Mouse (Mus musculus) embryonic fibroblast, embryonic 13.5 days (primary cell): ENCODE measurements around the gene Mgat3. TPM values are rescaled to one million over a fixed set of nuclear protein-coding genes. Genes with fewer than 3 reads are reported as not detected.
A peak's percentile ranks its signal among the peaks of the same experiment; 100 is the strongest.

ENCODE experiments used
- H3K27ac ChIP-seq: 2 replicates; pipeline ENCODE4 v1.5.1; 2012; ENCODE audit warnings: low read length, control low read depth, inconsistent platforms; ENCODE audit not compliant: insufficient read depth
- H3K4me1 ChIP-seq: 2 replicates; pipeline ENCODE4 v1.6.1; 2011; ENCODE audit warnings: low read length; ENCODE audit not compliant: control insufficient read depth, insufficient read depth
- H3K4me3 ChIP-seq: 2 replicates; pipeline ENCODE4 v1.5.1; 2011; ENCODE audit warnings: mild to moderate bottlenecking, control low read depth, low read length; ENCODE audit not compliant: insufficient read depth
- CTCF ChIP-seq: IDR thresholded peaks from 2 replicates; pipeline ENCODE4 v1.5.1; 2011; ENCODE audit warnings: mild to moderate bottlenecking, control low read depth, low read length, moderate library complexity, borderline replicate concordance; ENCODE audit not compliant: insufficient read depth
- POLR2A ChIP-seq: IDR thresholded peaks from 2 replicates; pipeline ENCODE4 v1.6.1; 2011; ENCODE audit warnings: low read depth, mild to moderate bottlenecking, control low read depth, low read length, moderate library complexity
- polyA plus RNA-seq: library from polyadenylated mRNA; stranded (reverse); fragments of >200 nt; gene quantifications from 2 replicates; pipeline ENCODE4 v1.2.4, GENCODE M21; 2011; ENCODE audit warnings: low read depth; ENCODE audit not compliant: missing spikeins, insufficient read length

Mgat3 gene
- polyA plus RNA-seq, 1 experiment: 12.4 TPM

GRCm38 (mm10) chr15:80134450-80134847 is 39.1 kb upstream of the Mgat3 start:
- no peak overlapping the region for H3K27ac ChIP-seq
- H3K4me3 ChIP-seq: peak overlapping the region; percentile 69
- peaks cover 13% of the 10 kb centered on the region for H3K4me1 ChIP-seq
- TF ChIP-seq POLR2A: no peak
- TF ChIP-seq CTCF: no peak

- no peak overlapping the region for H3K27ac ChIP-seq
- no peak overlapping the region for H3K4me3 ChIP-seq
- peaks cover 13% of the 10 kb centered on the region for H3K4me1 ChIP-seq
- no peak for TF ChIP-seq POLR2A
These were observed 38.0 kb upstream of the Mgat3 start for GRCm38 (mm10) chr15:80135499-80135898.

- Histone ChIP-seq H3K27ac (no peak overlapping the region), H3K4me3 (no peak overlapping the region), H3K4me1 (peaks cover 13% of the 10 kb centered on the region)
- no peak for TF ChIP-seq CTCF
- no peak for TF ChIP-seq POLR2A
These were observed 36.9 kb upstream of the Mgat3 start for GRCm38 (mm10) chr15:80136645-80137044.

GRCm38 (mm10) chr15:80137945-80138791 is 35.4 kb upstream of the Mgat3 start:
- TF ChIP-seq POLR2A: no peak
- TF ChIP-seq CTCF: no peak
- peak overlapping the region; percentile 82 for H3K27ac ChIP-seq
- H3K4me3 ChIP-seq: no peak overlapping the region
- H3K4me1 ChIP-seq: peaks cover 13% of the 10 kb centered on the region

GRCm38 (mm10) chr15:80140302-80140701 is 33.2 kb upstream of the Mgat3 start:
- TF ChIP-seq CTCF (no peak), POLR2A (no peak)
- H3K27ac ChIP-seq: no peak overlapping the region

GRCm38 (mm10) chr15:80140878-80141277 is 32.6 kb upstream of the Mgat3 start:
- H3K27ac ChIP-seq: no peak overlapping the region
- H3K4me1 ChIP-seq: peaks cover 13% of the 10 kb centered on the region
- H3K4me3 ChIP-seq: no peak overlapping the region
- TF ChIP-seq POLR2A: no peak
- TF ChIP-seq CTCF: no peak

More at GRCm38 (mm10) chr15:80140302-80140701, 33.2 kb upstream of the Mgat3 start:
- Histone ChIP-seq H3K4me1 (peaks cover 13% of the 10 kb centered on the region), H3K4me3 (no peak overlapping the region)

- Histone ChIP-seq H3K4me3 (no peak overlapping the region), H3K27ac (no peak overlapping the region), H3K4me1 (peaks cover 10% of the 10 kb centered on the region)
- TF ChIP-seq CTCF (no peak), POLR2A (no peak)
These were observed 31.4 kb upstream of the Mgat3 start for GRCm38 (mm10) chr15:80142130-80142529.

GRCm38 (mm10) chr15:80143760-80144159 is 29.8 kb upstream of the Mgat3 start:
- TF ChIP-seq CTCF: no peak
- no peak for TF ChIP-seq POLR2A
- Histone ChIP-seq H3K4me1 (peaks cover 2% of the 10 kb centered on the region; the same call in 1 of the 2 replicates), H3K4me3 (no peak overlapping the region), H3K27ac (no peak overlapping the region)

GRCm38 (mm10) chr15:80145397-80145796 is 28.1 kb upstream of the Mgat3 start:
- H3K27ac ChIP-seq: no peak overlapping the region
- no peak for TF ChIP-seq POLR2A
- no peak for TF ChIP-seq CTCF
- H3K4me3 ChIP-seq: no peak overlapping the region
- H3K4me1 ChIP-seq: no peaks in the 10 kb centered on the region

GRCm38 (mm10) chr15:80146153-80146552 is 27.4 kb upstream of the Mgat3 start:
- H3K4me1 ChIP-seq: no peaks in the 10 kb centered on the region
- TF ChIP-seq POLR2A (no peak), CTCF (no peak)
- H3K27ac ChIP-seq: no peak overlapping the region
- no peak overlapping the region for H3K4me3 ChIP-seq
